Mouse (Mus musculus) gastrocnemius, postnatal 4 days (tissue): ENCODE measurements at regions not wholly inside any gene's neighbourhood (a gene's known extent, or its start where the extent isn't known, plus 50 kb on each side); places are given as distances from the start of the nearest gene placed in this dataset.

Experiments used
- DNase-seq, 2 experiments: peaks; one replicate each; pipeline ENCODE4 v3.0.0; 2021 to 2022; ENCODE audit warnings: low spot score in 2 of 2, mixed read lengths in 2 of 2

DNA sequence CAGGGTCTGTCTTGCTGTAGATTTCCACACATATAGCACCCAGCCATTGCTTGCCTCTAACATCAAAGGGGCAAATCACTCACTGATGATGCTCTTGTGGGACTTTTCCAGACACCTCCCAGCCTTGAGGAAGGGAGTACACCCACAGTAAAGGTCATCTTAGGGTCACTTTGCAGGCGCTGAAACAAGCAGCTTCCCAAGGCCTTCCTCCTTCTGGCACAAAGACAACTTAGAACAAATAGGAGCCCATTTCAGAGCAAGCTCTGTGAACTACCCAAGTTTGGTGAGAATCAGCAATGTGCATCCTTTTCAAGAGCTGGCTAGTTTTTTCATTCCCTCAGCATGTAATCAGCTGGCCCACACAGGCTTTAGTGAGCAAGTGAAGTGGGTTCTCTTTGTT, 352.2 kb upstream of the Ubash3b start:
- DNase-seq: no peak

DNA sequence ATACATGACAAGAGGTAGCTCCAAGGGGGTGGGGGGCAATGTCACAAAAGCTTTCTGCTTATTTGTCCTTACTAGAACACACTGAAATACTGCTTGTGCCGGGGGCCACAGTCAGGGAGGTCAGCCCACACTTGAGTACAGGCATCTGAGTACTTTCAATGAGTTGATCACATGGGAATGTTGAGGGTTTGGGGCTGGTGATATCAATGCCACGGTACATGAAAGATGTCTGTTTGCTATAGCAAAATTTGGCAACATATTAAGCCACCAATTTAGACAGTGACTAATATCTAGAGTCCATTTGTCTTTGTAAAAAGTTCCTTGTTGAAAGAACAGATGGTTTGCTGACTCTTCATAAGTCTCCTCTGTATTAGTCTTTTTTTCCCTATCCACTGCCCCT, 348.1 kb upstream of the Ubash3b start:
- DNase-seq: no peak

DNA sequence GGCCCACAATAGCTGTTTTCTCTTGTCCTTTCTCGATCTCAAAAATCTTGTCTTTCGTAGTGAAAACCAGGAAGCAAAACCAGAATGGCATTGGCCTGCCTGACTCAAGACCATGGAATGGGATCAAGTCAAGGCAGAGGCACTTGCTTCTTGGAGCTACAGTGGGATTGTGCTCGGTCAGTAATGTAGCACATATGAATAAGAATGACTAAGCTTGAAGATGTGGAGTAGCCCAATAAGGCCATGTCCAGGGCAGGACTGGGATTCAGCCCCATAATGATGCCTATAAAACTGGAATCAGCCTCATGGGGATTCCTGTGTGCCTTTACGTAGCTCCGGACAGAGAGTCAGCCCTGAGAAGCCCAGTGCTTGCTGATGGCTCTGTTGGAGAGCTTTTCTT, 347.2 kb upstream of the Ubash3b start:
- DNase-seq: no peak

DNA sequence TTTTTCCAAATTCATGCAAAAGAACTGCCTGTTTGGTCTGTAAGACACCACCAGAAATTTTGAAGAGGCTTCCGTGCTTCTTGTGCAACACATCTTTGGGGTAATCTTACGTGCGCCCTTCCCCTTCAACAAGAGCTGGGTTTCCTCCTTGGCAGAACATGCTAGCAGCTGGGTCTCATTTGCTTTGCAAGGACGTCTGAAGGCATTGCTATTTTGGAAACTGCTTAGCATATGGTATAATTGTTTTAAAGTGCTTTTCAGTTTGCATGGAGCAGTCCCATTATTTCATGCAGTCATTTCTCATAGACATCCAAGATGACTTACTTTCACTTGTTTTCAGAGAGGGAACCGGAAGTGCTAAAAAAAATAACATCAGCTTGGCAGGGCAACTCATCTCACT, 336.8 kb upstream of the Ubash3b start:
- no peak for DNase-seq

DNA sequence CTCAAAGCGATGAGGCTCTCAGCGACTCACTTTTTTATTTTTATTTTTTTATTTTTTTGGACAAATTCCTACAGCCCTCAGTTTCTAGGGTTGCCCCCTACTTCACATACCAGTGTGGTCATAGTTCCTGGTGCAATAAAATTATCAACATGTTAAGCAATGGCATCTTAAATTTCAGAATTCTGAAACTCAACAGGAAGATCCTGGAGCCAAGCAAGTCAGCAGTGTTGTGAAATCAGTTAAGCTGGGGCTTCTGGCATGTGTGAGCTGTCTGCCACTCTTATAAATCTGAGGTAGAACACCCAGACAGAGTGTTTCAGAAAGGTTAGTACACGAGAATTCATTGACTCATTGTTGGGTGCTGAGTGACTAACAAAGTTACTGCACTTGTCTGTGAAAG, 328.6 kb upstream of the Ubash3b start:
- no peak for DNase-seq

DNA sequence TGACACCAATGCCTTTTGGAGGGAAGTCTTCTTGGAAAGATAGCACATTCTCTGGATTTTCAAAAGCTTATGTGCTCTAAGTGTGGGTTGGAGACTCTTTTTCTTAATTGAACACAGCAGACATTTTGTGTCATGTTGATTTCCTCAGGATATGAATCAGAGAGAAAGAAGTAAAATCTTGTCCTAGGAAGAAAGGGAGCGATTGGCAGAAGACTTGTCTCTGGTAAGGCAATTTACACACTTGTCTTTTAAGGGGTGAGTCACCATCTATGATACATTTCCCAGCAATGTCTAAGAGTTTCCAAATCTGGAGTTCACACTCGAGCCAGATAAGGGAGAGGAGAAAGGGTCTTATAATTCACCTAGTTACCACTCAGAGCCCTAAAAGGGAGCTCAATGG, 326.5 kb upstream of the Ubash3b start:
- no peak for DNase-seq

DNA sequence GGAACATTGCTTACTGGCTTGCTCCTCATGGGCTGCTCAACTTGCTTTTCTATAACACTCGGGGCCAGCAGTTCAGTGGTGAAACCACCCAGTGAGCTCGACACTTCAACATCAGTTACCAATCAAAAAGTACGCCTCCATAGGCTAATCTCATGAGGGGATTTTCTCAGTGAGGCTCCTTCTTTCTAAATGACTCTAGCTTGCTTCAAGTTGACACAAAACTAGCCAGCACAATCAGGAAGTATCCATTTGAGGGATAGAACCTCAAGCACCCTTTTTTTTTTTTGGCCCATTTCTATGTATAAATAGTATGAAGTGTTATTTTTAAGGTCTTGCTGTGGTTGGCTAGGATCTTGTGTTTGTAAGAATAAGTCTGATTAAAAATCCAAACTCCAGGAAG, 321.7 kb upstream of the Ubash3b start:
- DNase-seq: no peak

DNA sequence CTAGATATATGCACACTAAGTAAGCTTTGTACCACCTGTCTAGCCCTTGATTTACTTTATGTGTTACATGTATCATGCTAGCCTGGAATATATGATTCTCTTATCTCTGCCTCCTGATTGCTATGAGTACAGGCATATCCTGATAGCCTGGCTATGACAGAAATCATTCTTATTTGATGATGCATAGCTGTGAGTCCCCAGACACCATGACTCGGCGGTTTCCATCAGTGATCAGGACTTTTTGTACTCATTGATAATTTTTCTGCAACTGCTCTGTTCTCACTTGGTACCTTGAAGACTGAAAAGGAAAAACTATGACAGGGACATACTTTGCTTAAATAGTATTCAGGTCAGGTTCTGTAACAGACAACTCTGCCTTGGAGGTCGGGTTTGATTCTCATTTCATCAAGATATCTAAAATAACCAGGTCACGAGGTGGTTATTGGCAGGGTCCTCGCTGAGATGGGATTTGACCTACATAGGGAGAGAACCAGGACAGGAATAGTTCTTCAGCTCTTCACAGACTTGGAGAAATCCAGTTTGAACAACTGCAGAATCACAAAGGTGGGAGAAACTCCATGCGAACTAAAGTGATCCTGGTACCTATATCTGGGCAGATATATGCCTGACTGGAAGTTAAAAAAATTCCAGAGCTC, 320.2 kb upstream of the Ubash3b start:
- no peak for DNase-seq

DNA sequence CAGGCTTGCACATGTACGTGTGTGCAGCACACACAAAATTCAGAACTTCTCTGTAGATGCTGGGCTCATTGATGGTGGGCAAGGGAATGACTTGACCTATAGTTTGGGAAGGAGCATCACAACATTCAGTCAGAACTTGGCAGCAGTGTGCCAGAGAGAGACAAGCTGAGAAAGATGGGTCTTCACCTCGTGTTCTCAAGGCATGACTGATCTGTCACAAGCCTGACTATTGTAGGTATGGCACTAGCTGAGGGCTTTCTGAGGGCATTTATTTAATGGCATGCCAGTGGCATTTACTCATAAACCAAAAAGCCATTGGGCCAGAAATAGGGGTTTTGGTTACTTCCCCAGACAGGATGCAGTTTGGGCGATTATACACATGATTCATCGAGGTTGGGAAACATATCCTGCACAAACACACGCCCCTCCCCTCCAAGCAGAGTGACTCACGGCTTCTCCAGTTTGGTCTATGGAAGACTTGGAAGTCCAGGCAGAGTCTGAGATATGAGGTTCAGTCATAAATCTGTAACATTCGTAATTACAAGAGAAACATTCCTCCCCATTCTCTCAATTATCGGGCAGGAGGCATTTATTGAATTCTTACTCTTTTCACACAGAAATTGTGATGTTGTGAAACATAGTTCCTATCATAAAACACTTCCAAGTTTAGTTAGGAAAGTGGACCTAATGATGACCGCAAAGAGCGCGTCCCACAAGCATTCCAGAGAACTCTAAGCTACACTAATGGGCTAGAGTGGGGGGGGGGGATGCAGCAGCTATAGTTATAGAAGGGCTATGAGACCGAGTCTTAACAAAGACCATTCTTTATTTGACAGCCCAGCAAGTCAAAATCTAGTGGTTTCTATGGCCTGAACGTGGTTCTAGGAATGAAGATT, 318.6 kb upstream of the Ubash3b start:
- no peak for DNase-seq

DNA sequence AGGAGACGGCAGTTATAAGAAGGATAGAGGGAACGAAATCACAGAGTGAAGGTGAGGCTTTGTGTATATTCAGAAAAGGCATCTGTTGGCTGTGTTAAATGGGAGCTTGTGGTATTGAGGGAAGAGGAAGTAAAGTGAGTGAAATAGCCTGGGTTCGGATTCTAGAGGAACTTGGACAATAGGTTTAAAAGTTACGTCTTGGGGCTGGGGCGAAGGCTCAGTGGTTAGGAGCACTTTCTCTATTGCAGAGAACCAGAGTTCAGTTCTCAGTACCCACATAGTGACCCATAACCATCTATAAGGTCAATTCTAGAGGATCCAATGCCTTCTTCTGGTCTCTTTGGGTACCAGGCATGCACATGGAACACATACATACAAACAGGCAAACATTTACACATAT, 317.6 kb upstream of the Ubash3b start:
- DNase-seq: no peak

DNA sequence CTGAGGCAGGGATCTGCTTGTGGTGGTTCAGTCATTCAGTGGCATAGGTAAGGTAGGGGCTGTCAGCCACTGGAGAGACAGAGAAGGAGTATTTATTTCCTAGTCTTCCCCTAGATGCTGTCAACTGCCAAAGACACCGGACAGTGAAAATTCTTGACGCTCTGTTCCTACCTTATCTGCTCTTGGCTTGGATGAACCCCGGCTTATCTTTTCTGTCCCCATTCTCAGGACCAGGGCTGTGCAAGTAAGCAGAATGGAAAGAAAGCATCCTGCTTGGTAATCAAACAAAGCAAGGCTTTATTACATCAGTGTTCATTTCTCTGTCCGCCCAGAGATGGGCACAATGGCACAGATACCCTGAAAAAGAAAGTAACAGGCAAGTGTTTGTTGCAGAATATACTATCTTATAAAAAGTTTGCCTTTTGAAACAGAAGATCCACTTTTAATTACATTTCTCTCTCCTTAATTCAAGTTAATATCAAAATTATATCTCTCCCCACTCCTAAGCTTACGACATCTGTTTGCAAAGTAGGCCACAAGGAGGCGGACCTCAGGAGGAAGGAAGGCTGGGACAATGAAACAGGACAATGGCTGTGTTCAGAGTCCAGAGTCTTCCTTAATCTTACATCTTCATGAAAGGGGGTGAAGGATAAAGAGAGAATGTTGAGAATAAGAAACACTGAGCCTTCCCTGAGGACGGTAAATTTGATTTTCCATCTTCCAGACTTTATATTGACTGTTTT, 316.8 kb upstream of the Ubash3b start:
- DNase-seq: no peak

DNA sequence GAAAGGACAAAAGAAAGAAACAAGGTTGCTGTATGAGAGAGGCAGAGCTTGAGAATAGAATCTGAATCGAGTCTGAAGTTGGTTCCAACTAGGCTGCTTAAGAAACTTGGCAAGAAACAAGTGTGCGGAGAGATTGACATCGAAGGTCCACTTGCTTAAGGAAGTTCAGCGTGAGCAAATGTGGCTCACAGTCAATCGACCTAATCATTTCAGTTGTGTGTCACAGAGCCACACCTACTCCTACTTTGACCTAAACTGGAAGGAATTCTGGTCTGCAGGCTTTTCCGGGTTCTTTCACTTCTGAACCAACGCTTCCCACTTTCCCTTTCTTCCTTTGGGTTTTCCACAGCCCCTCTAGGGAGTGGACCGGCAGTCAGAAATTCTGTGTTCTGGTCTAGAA, 313.8 kb upstream of the Ubash3b start:
- DNase-seq: peak in 1 of 2 experiments; percentile 14

DNA sequence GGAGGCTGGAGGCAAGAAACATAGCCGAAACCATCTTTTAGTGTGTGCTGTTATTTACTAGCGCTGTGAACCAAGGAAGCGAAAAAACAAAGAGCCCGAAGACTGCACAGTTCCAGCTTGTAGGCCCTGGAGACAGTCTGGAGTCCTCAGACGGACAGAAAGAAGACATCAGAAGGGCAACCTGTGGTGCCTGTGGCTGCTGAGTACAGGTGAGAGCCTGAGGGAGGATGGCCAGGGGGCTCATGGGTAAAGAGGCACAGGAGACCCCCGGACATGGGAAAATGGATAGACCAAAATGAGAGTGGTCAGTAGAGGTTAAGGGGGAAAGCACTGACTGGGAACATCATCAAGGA, 313.4 kb upstream of the Ubash3b start:
- peak in 1 of 2 experiments; percentile 28 for DNase-seq

DNA sequence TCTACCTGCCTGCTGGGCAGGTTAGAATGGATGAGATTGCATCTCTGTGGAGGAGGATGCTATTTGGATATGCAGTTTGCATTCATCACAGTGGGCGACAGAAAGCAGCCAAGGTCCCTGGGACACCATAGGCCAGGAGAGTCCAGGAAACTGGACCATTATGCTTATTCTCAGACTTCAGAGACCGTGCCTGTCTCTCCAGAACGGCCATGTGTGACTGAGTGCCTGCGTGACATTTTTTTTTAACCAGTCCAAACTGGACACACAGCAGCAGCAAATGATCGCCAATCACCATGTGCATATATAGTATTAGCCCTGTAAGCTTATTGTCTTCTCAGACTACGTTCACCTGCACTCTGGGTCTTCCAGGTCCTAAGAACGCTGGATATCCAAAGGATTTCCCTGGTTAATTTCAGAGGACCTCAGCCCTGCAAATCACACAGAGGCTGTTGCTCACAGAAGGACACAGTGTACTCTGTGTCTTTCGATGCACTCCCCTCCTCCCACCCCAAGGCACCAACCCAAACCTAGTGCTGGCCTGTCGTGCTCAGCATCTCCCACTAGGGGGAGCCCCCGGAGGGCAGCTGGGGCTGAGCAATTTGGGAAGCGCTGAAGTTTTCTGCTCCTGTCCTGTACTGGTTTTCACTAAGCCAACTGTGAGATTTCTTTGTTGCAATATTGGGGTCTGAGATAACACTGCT, 312.9 kb upstream of the Ubash3b start:
- peak; percentile 89 to 91 for DNase-seq

DNA sequence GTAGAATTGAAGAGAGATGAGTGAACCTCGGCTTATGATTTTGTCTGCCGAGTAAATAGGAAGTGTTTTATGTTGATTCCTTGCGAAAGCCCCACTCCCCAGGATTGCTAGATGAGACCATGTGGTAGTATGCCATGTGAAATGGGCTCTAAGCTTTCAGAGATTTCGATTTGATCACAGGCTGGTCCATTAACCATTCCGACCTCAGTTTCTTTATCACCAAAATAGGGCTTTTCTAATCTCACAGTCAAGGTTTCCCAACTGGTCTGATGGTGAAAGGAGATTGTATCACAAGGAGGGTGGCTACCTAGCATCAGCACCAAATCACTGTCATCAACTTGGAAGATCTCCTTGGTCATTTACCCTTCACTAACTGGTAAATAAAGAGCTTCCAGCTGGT, 312.0 kb upstream of the Ubash3b start:
- no peak for DNase-seq

DNA sequence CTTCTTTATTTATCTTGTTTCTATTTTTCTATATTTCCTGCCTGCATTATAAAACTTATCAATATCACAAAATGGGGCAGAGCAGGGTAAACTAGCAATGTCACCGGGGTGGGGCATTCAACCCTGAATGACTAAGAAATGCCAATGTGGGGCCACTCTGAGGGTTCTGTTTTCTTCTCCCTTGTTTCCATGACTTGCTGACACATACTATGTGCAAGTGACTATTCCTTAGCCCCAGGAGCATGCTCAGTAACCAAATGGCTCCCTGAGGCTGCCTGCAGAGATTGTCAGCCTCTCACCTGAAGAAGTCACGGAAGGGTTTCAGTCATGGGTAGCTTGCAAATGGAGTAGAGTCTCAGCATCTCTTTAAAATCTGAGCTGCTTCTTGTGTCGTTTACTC, 309.8 kb upstream of the Ubash3b start:
- DNase-seq: no peak

DNA sequence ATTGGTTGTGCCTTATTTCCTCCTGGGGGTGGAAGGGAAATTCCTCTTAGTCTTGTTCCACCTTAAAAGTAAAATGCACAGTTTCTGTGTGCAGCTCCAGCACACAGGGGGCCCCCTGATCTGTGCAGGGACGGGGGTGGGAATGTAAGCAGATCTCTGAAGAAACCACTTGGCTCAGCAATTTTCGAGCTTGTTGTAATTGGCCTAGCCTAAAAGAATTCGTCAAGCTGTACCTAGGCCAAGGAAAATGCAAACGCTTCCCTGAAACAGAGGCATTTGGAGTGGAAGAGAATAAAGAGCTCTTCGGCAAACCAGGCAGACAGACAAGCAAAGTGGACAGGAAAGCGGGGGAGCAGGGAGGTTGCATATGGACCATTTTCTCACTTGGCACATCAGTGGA, 308.5 kb upstream of the Ubash3b start:
- DNase-seq: no peak

DNA sequence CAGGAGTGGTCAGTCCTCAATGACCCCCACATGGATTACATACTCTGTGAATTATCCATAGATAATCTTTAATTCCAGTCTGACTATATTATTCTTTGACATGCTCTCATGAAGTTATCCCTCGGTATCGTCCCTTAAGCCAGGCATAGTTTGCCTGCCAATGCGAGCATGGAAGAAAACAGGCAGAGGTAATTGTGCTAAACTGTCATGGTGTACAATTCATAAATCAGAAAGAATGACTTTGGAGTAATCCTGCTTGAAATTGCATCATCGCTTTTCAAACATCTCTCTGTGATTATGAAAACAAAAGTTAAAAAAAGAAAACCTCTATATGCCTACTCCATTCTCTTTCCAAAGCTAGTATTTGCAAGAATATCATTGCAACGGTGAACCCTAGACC, 307.9 kb upstream of the Ubash3b start:
- DNase-seq: no peak

DNA sequence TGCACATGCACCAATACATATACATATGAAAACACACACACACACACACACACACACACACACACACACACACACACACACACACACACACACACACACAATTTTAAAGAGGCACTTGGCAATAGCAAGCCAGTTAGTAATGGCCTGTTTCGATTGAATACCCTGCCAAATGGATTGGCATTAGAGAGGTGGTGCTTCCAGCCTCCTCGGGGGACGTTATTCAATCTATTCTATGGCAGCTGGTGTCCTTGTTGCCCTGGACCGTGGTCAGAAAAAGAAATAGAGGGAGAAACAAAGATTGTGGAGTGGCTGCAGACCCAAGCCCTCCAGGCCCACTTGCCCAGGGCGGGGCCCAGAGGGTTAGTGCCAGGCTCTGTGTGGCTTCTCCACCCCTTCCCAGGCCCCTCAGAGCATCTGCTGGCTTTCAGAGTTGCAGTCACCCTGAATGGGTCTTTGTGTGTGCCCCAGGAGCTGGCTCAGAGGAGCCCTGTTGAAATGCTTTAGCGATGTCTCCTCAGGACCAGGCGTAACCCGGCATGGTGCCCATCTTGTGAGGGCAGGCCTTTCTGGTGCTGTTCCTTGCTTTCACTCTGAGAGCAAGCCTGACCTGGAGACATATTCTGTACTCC, 302.7 kb upstream of the Ubash3b start:
- DNase-seq: peak; percentile 20 to 50

DNA sequence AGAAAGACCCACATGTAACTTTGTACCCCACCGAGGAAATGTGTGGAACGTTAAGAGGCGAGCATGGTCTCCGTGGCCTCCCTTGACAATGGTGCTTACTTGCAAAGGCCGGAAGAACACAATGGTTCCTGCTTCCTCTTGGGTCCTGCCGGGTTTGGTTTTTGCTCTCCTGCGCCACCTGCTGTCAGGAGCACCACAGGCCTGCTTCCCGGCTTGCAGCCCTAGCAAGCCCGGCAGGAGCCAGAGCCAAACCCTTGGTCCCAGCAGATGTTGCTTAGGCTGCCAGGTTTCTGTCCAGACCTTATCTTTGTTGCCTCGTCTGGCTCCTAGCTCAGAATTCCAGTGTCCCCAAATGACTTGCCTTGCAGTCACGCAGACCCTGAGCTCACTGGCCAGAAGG, 300.2 kb upstream of the Ubash3b start:
- DNase-seq: peak; percentile 86 to 93

DNA sequence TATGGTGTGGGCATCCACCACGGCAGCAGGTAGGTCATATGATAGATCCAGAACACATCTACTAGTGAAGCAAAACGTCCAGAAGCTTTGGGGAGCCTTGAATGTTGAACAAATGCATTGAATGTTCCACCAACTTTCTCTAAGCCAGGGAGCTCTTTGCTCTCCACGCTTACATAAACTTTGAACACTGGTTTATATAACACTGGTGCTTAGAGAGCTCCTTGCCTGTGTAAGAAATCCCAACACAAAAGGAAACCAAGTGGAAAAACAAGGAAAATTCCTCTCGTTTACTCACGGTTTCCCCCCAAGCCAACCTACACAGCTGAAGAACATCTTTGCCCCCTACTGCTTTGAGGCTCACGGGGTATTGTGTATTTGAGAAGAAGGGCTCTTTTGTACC, 299.2 kb upstream of the Ubash3b start:
- DNase-seq: no peak
